Mouse (Mus musculus) stomach, embryonic 14.5 days (tissue): ENCODE measurements at regions not wholly inside any gene's neighbourhood (a gene's known extent, or its start where the extent isn't known, plus 50 kb on each side); places are given as distances from the start of the nearest gene placed in this dataset.
A peak's percentile ranks its signal among the peaks of the same experiment; 100 is the strongest.

ENCODE experiments used
- ATAC-seq: fragments of 200-750 bp; cut with Nextera tagmentation; 2 replicates; pipeline ENCODE4 v1.8.0; 2017; ENCODE audit warnings: low read depth, moderate TSS enrichment; ENCODE audit not compliant: insufficient number of reproducible peaks, insufficient read depth, low FRiP score
- H3K27ac ChIP-seq: fragments of 300-500 bp; sonication (generic); 2 replicates; pipeline ENCODE4 v1.5.1; 2014; ENCODE audit warnings: mild to moderate bottlenecking, low read length, moderate library complexity, mixed read lengths
- H3K27me3 ChIP-seq: fragments of 300-500 bp; sonication (generic); 2 replicates; pipeline ENCODE4 v1.6.1; 2014; ENCODE audit warnings: low read length, control low read depth, mixed read lengths; ENCODE audit not compliant: control insufficient read depth, insufficient read depth
- H3K36me3 ChIP-seq: fragments of 300-500 bp; sonication (generic); 2 replicates; pipeline ENCODE4 v1.6.1; 2014; ENCODE audit warnings: mild to moderate bottlenecking, control low read depth, low read length, moderate library complexity, mixed read lengths; ENCODE audit not compliant: control insufficient read depth, insufficient read depth
- H3K4me1 ChIP-seq: fragments of 300-500 bp; sonication (generic); 2 replicates; pipeline ENCODE4 v1.6.1; 2014; ENCODE audit warnings: low read length, control low read depth, mixed read lengths; ENCODE audit not compliant: control insufficient read depth, insufficient read depth
- H3K4me2 ChIP-seq: fragments of 300-500 bp; sonication (generic); replicated peaks from 2 replicates; pipeline ENCODE4 v1.6.1; 2014; ENCODE audit warnings: low read depth, low read length, control low read depth
- H3K4me3 ChIP-seq: fragments of 300-500 bp; sonication (generic); 2 replicates; pipeline ENCODE4 v1.5.1; 2014; ENCODE audit warnings: low read depth, low read length, control low read depth
- H3K9ac ChIP-seq: fragments of 300-500 bp; sonication (generic); replicated peaks from 2 replicates; pipeline ENCODE4 v1.6.1; 2014; ENCODE audit warnings: low read depth, mild to moderate bottlenecking, control low read depth, low read length, moderate library complexity, mixed read lengths
- H3K9me3 ChIP-seq: fragments of 300-500 bp; sonication (generic); 2 replicates; pipeline ENCODE4 v1.6.1; 2016; ENCODE audit warnings: low read depth, low read length, control low read depth; ENCODE audit not compliant: control insufficient read depth
- WGBS: fragments of 180-500 bp; shearing (Covaris S2); extraction: QIAGEN DNeasy Blood & Tissue Kit; methylation state at CpG from one replicate; pipeline ENCODE4 v1.1.7; 2014; 5-methylcytosine and 5-hydroxymethylcytosine counted together

DNA sequence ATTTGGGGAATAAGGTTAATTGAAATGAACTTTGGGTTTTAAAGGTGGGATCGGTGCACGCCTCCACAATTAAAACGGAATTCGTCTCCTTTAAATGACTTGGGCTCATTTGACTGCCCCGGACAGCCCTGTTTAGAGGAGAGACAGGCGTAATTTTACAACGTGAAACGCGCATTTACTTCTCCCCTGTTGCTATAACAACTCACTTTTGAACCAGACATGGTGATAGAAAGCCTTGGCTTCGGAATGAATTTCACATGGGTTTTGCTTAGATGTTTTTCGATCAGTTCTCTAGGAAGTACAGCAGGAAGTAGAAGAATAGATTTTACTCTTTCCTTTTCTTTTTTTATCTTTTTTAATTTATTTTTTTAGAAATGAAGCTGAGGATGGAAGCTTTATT is 343.2 kb upstream of the Sash1 start:
- H3K27ac ChIP-seq = no peak overlapping the region
- no peaks in the 10 kb centered on the region for H3K4me1 ChIP-seq
- H3K9me3 ChIP-seq = no peaks in the 10 kb centered on the region
- H3K9ac ChIP-seq = no peak overlapping the region
- H3K4me3 ChIP-seq = no peak overlapping the region
- 79% methylated on average over 11 of the region's 11 CpGs for WGBS
- H3K36me3 ChIP-seq = no peaks in the 10 kb centered on the region
- ATAC-seq = no peak
- no peak overlapping the region for H3K4me2 ChIP-seq
- no peaks in the 10 kb centered on the region for H3K27me3 ChIP-seq

DNA sequence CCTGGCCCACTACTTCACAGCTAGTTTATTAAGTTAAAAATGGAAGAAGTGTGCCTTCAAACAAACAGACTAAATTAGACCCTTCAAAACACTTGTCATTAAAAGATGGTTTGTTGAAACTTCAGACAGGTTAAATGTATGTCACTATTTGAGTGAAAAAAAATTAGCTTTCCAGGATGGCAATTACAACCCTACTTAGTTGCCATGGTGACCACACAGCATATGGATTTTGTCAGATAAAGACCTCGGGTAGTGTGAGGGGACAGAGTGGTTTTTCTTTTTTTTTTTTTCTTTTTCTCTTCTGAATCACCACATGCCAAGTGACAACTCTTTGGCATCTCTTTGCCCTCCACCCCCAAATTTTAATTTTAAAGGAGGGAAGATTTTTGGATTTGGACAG is 341.5 kb upstream of the Sash1 start:
- Histone ChIP-seq H3K36me3 (no peaks in the 10 kb centered on the region), H3K4me2 (no peak overlapping the region), H3K27ac (no peak overlapping the region), H3K27me3 (no peaks in the 10 kb centered on the region), H3K9me3 (no peaks in the 10 kb centered on the region), H3K4me1 (no peaks in the 10 kb centered on the region), H3K4me3 (no peak overlapping the region), H3K9ac (no peak overlapping the region)
- no peak for ATAC-seq
- 7% methylated on average over 1 of the region's 1 CpGs for WGBS

DNA sequence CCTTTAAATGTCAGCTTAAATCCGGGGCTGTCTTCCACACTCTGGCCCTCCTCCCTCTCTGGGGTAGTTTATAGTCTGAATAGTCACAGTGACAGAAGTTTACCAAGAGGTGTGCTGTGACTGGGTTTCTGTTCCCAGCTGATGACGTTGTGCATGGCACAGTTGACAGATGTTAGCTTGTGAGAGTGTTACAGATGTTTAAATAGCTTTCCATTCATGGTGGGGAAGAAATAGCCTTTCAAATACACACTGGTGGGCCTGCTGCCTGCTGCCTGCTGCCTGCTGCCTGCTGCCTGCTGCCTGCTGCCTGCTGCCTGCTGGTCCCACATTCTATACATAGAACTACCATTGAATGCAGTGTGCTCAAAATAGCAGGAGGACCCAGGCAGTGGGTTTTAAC is 324.8 kb upstream of the Sash1 start:
- Histone ChIP-seq H3K27me3 (no peaks in the 10 kb centered on the region), H3K27ac (no peak overlapping the region), H3K9ac (no peak overlapping the region), H3K4me1 (no peaks in the 10 kb centered on the region), H3K36me3 (no peaks in the 10 kb centered on the region), H3K4me3 (no peak overlapping the region), H3K4me2 (no peak overlapping the region), H3K9me3 (no peaks in the 10 kb centered on the region)
- 0 out of 2 replicates have a peak, but pooled peaks have one; percentile 28 for ATAC-seq
- WGBS = 5% methylated on average over 2 of the region's 2 CpGs

DNA sequence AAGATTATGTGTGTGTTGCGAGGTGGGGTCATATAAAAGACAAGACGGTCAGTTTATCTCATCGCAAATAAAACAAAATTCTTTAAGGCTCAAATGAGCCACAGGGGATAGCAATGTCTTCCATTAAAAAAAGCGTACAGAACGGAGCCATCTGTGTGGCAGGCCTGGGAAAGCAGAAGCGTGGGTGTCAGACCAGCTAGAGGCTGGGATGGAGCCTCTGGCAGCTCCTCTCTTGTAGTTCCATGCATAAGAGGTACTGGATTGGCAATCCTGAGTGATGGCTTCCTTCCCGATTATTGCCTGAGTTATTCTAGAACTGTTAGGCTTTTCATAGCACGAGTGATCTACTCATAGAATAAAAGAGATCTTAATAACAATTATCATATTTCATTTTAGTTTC is 318.2 kb upstream of the Sash1 start:
- Histone ChIP-seq H3K4me2 (no peak overlapping the region), H3K27ac (no peak overlapping the region), H3K36me3 (no peaks in the 10 kb centered on the region), H3K27me3 (no peaks in the 10 kb centered on the region), H3K4me3 (no peak overlapping the region), H3K9ac (no peak overlapping the region), H3K9me3 (no peaks in the 10 kb centered on the region), H3K4me1 (no peaks in the 10 kb centered on the region)
- 72% methylated on average over 8 of the region's 8 CpGs for WGBS
- no peak for ATAC-seq

DNA sequence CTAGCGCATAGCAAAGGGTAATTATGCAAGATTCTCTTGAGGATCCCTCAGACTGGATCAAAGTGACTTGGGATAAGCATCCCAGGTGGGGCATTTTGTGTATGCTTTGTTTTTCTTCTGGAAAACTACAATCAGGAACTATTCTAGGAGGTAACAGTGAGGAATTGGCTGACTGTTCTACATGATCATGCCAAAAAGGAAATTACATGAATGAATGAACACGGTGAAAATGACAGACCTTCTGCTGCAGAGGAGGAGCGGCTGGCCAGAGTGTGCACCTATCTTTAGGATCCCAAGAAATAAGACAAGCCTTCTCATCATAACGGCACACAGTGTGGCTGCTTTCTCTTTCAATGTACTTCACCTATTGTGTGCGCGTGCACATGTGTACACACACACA is 317.5 kb upstream of the Sash1 start:
- Histone ChIP-seq H3K4me1 (no peaks in the 10 kb centered on the region), H3K27ac (no peak overlapping the region), H3K27me3 (no peaks in the 10 kb centered on the region), H3K9me3 (no peaks in the 10 kb centered on the region), H3K4me3 (no peak overlapping the region), H3K9ac (no peak overlapping the region), H3K4me2 (no peak overlapping the region), H3K36me3 (no peaks in the 10 kb centered on the region)
- WGBS = 86% methylated on average over 6 of the region's 6 CpGs
- ATAC-seq = no peak

DNA sequence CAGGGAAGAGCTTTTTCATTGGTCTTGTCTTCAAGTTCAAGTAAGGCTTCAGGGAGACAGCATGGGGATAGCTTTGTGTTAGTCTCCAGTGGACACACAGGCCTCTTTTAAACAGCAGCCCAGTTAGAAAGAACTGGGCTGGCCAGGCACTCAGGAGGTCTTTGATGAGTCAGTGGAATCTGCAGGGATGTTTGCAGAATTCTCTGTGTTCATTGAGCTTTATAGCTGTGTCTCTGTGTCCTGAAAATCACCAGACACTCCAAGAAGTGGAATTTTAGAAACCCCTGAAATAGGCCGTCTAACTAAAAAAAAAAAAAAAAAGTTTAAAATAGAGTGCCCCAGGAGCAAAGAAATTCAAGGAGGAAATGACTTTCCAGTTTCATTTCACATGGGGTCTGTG is 317.1 kb upstream of the Sash1 start:
- no peak overlapping the region for H3K4me3 ChIP-seq
- H3K27me3 ChIP-seq = no peaks in the 10 kb centered on the region
- no peak overlapping the region for H3K4me2 ChIP-seq
- H3K36me3 ChIP-seq = no peaks in the 10 kb centered on the region
- no peaks in the 10 kb centered on the region for H3K4me1 ChIP-seq
- ATAC-seq = no peak
- H3K27ac ChIP-seq = no peak overlapping the region
- H3K9ac ChIP-seq = no peak overlapping the region
- no peaks in the 10 kb centered on the region for H3K9me3 ChIP-seq
- 67% methylated on average over 1 of the region's 1 CpGs for WGBS

DNA sequence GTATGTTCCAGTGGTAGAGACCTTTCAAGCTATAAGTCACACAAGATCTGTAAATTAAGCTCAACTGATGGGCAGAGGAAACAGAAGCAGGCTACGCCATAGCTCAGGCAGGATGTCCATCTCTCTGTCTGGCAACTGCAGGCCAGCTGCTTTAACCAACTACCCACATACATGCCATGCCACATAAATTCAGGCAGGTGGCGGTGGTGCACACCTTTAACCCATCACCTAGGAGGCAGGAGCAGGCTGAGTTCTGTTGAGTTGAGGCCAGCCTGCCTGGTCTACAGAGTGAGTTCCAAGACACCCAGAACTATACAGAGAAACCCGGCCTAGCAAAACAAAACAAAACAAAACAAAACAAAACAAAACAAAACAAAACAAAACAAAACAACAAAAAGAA is 289.1 kb upstream of the Sash1 start:
- 69% methylated on average over 3 of the region's 3 CpGs for WGBS
- no peak overlapping the region for H3K9ac ChIP-seq
- no peak overlapping the region for H3K4me2 ChIP-seq
- H3K27ac ChIP-seq = no peak overlapping the region
- no peak overlapping the region for H3K4me3 ChIP-seq
- no peaks in the 10 kb centered on the region for H3K36me3 ChIP-seq
- H3K9me3 ChIP-seq = no peaks in the 10 kb centered on the region
- no peaks in the 10 kb centered on the region for H3K4me1 ChIP-seq
- H3K27me3 ChIP-seq = no peaks in the 10 kb centered on the region
- no peak for ATAC-seq

DNA sequence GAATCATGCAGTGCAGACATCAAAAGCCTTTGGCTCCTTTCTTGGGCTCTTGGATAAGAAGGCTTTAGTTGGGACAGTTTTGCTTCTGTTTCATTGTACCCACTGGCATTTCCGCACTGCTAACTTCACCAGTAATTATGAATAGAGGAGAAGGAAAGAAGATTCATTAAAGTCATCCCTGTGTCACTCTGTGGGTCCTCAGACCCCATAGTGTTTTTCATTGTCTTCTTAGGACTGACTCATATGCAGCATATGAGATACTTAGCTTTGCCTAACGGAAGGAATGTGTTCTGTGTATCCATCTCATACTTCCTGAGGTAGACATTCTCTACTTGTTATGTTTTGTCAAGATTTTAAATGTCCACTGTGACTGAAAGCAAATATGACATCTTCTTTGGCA is 287.6 kb upstream of the Sash1 start:
- Histone ChIP-seq H3K4me2 (no peak overlapping the region), H3K4me3 (no peak overlapping the region), H3K27me3 (no peaks in the 10 kb centered on the region), H3K4me1 (no peaks in the 10 kb centered on the region), H3K27ac (no peak overlapping the region), H3K36me3 (no peaks in the 10 kb centered on the region), H3K9ac (no peak overlapping the region), H3K9me3 (no peaks in the 10 kb centered on the region)
- 90% methylated on average over 2 of the region's 2 CpGs for WGBS
- no peak for ATAC-seq

DNA sequence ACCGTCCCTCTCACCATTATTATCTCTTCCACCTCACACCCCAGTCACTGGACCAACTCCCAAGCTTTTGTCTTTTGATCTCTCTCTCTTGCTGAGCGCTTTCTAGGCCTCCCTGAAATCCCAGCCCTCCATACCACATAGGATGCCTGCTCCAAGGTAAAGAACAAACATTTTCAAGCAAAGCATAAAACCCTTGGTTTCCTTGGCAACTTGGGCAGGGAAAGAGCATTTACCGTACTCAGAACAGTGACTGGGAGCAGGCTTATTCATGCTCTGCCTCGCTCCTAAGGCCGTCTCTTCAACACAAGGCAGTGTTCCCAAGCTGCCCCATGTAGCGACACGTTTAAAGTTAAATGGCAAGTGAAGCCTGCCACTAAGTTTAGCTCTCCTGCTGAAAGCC is 282.9 kb upstream of the Sash1 start:
- no peaks in the 10 kb centered on the region for H3K36me3 ChIP-seq
- H3K9me3 ChIP-seq = peaks cover 3% of the 10 kb centered on the region; the same call in 1 of the 2 replicates
- H3K27me3 ChIP-seq = no peaks in the 10 kb centered on the region
- H3K4me1 ChIP-seq = no peaks in the 10 kb centered on the region
- 76% methylated on average over 7 of the region's 7 CpGs for WGBS
- no peak overlapping the region for H3K4me2 ChIP-seq
- no peak for ATAC-seq
- no peak overlapping the region for H3K9ac ChIP-seq
- no peak overlapping the region for H3K4me3 ChIP-seq
- no peak overlapping the region for H3K27ac ChIP-seq
